Mouse (Mus musculus): ENCODE results near the gene Cdkn2c. TPM values are rescaled to one million over a fixed set of nuclear protein-coding genes. Genes with fewer than 3 reads are reported as not detected.
A peak's percentile ranks its signal among the peaks of the same experiment; 100 is the strongest.

Cdkn2c gene
- polyA plus RNA-seq, 1 experiment from 2014 or later = 6.0 TPM

DNA sequence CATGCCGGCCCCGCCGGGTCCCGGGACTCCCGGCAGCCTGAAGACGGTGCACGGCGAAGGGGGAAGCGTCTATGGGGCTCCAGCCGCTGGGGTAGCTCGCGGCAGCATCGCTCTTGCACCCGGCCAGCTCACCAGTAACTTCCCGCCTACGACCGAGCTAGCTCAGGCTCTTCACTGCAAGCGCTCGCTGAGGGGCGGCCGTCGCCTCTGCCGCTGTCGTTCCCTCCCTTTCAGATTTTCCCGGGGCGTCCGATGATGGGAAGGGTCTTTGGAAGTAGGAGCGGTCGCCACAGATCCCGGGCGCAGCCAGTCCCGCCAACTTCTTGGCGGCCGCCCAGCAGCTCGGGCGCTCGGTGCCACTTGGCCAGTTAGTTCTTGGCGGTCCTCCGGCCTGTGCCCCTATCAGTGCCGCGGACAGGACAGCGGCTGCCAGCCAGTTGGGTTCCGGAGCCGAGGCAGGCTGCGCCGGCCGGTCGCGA lies 968 bp downstream of the Cdkn2c start:
- Histone ChIP-seq H3K4me3 (ENCODE audit: low read depth, low read length) (peak overlapping the region; percentile 84), H3K27ac (ENCODE audit: low read length) (peak overlapping the region; percentile 99), H3K36me3 (ENCODE audit: insufficient read depth, low read length) (no peaks in the 10 kb centered on the region), H3K9ac (replicated peaks; ENCODE audit: low read depth) (peak overlapping the region; percentile 95), H3K4me2 (replicated peaks; ENCODE audit: low read depth, low read length) (peak overlapping the region; percentile 99), H3K27me3 (replicated peaks; ENCODE audit: insufficient read depth, low read length) (peaks cover 4% of the 10 kb centered on the region; the same call in 1 of the 2 replicates), H3K9me3 (ENCODE audit: low read length) (no peaks in the 10 kb centered on the region), H3K4me1 (ENCODE audit: insufficient read depth, low read depth, low read length) (no peaks in the 10 kb centered on the region)
- peak; percentile 35 for ATAC-seq
- TF ChIP-seq CTCF (IDR thresholded peaks at IDR 0.05) (no peak), EP300 (IDR thresholded peaks at IDR 0.05) (no peak)
- peak; percentile 65 for DNase-seq (ENCODE audit: low spot score)
- 1% methylated on average over 41 of the region's 49 CpGs for WGBS

GRCm38 (mm10) chr4:109665101-109665981 lies 1.6 kb downstream of the Cdkn2c start:
- DNase-seq (ENCODE audit: low spot score) (peak; percentile 77), ATAC-seq (peak; percentile 19; the same call in 1 of the 2 replicates)
- peak overlapping the region; percentile 99; the same call in 1 of the 2 replicates for H3K27ac ChIP-seq (ENCODE audit: low read length)
- H3K9ac ChIP-seq (replicated peaks; ENCODE audit: low read depth) = peak overlapping the region; percentile 95
- peak overlapping the region; percentile 84 for H3K4me3 ChIP-seq (ENCODE audit: low read depth, low read length)
- under 1% methylated on average over 49 of the region's 49 CpGs for WGBS
- no peaks in the 10 kb centered on the region for H3K4me1 ChIP-seq (ENCODE audit: insufficient read depth, low read depth, low read length)
- TF ChIP-seq EP300 (IDR thresholded peaks at IDR 0.05) = no peak
- TF ChIP-seq CTCF (IDR thresholded peaks at IDR 0.05) = no peak
- peaks cover 4% of the 10 kb centered on the region; the same call in 1 of the 2 replicates for H3K27me3 ChIP-seq (replicated peaks; ENCODE audit: insufficient read depth, low read length)
- no peaks in the 10 kb centered on the region for H3K9me3 ChIP-seq (ENCODE audit: low read length)
- no peaks in the 10 kb centered on the region for H3K36me3 ChIP-seq (ENCODE audit: insufficient read depth, low read length)
- peak overlapping the region; percentile 99 for H3K4me2 ChIP-seq (replicated peaks; ENCODE audit: low read depth, low read length)

DNA sequence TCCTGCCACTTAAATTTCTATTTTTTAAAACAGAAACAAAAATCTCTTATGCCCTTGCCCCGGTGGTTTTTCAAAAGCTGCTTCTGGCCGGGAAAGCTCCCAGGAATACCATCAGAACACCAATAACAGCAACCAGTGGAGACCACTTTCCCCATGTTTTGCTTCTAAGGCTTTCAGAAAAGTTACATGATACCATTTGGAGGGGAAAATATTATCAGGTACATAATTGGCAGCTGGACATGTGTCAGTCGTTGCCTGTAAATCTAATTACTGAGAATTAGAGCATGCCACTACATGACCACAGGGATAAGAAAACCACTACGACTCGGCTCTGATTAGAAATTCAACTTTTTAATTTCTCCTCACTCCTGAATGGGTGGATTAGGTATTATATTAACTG lies 2.9 kb downstream of the Cdkn2c start:
- Histone ChIP-seq H3K36me3 (ENCODE audit: insufficient read depth, low read length) (no peaks in the 10 kb centered on the region), H3K4me3 (ENCODE audit: low read depth, low read length) (peak overlapping the region; percentile 84; the same call in 1 of the 2 replicates), H3K4me2 (replicated peaks; ENCODE audit: low read depth, low read length) (peak overlapping the region; percentile 99), H3K9ac (replicated peaks; ENCODE audit: low read depth) (no peak overlapping the region), H3K9me3 (ENCODE audit: low read length) (no peaks in the 10 kb centered on the region), H3K27ac (ENCODE audit: low read length) (no peak overlapping the region), H3K4me1 (ENCODE audit: insufficient read depth, low read depth, low read length) (no peaks in the 10 kb centered on the region), H3K27me3 (replicated peaks; ENCODE audit: insufficient read depth, low read length) (peaks cover 4% of the 10 kb centered on the region; the same call in 1 of the 2 replicates)
- no peak for ATAC-seq
- 42% methylated on average over 5 of the region's 5 CpGs for WGBS
- no peak for DNase-seq (ENCODE audit: low spot score)
- no peak for TF ChIP-seq EP300 (IDR thresholded peaks at IDR 0.05)
- TF ChIP-seq CTCF (IDR thresholded peaks at IDR 0.05) = no peak

DNA sequence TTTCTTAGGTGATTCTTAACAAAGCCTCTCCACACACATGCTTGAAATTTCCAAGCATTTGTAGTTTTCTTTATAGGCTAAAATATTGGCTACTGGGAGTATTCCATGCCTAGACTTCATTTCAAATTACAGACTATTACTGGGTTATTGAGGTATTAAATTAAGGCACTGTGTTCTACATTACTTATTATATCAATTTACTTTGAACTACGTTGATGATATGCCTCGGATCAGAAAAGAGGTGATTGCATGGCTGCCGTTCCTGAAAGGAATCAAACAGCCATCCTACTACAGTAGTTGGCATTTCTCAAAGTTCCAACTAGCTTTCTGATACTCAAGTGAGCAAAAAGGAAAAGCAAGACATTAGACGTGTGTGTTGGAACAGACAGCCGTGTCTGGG lies 4.7 kb downstream of the Cdkn2c start:
- peaks cover 12% of the 10 kb centered on the region; the same call in 1 of the 2 replicates for H3K27me3 ChIP-seq (replicated peaks; ENCODE audit: insufficient read depth, low read length)
- no peak overlapping the region for H3K27ac ChIP-seq (ENCODE audit: low read length)
- no peaks in the 10 kb centered on the region for H3K36me3 ChIP-seq (ENCODE audit: insufficient read depth, low read length)
- DNase-seq (ENCODE audit: low spot score) = no peak
- no peak overlapping the region for H3K4me3 ChIP-seq (ENCODE audit: low read depth, low read length)
- WGBS = 66% methylated on average over 5 of the region's 5 CpGs
- no peak overlapping the region for H3K4me2 ChIP-seq (replicated peaks; ENCODE audit: low read depth, low read length)
- H3K9ac ChIP-seq (replicated peaks; ENCODE audit: low read depth) = no peak overlapping the region
- TF ChIP-seq EP300 (IDR thresholded peaks at IDR 0.05) (no peak), CTCF (IDR thresholded peaks at IDR 0.05) (no peak)
- no peaks in the 10 kb centered on the region for H3K4me1 ChIP-seq (ENCODE audit: insufficient read depth, low read depth, low read length)
- ATAC-seq = no peak
- H3K9me3 ChIP-seq (ENCODE audit: low read length) = no peaks in the 10 kb centered on the region

DNA sequence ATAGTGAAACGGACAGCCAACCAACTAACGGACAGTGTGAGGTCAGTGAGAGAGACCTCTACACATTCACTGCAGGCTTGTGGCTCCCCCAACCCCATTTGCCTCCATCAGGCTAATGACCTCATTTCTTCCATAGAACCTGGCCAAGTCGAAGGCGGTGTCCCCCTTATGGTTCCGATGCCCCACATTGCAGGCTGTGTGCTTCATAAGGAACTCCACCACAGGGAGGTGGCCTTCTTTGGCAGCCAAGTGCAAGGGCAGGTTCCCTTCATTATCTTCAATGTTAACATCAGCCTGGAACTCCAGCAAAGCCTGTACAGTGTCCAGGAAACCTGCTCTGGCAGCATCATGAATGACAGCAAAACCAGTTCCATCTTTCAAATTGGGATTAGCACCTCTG lies 5.8 kb downstream of the Cdkn2c start:
- H3K9me3 ChIP-seq (ENCODE audit: low read length) = no peaks in the 10 kb centered on the region
- ATAC-seq (no peak), DNase-seq (ENCODE audit: low spot score) (no peak)
- peaks cover 3% of the 10 kb centered on the region; the same call in 1 of the 2 replicates for H3K4me1 ChIP-seq (ENCODE audit: insufficient read depth, low read depth, low read length)
- no peak overlapping the region for H3K27ac ChIP-seq (ENCODE audit: low read length)
- no peak for TF ChIP-seq CTCF (IDR thresholded peaks at IDR 0.05)
- TF ChIP-seq EP300 (IDR thresholded peaks at IDR 0.05) = no peak
- no peak overlapping the region for H3K9ac ChIP-seq (replicated peaks; ENCODE audit: low read depth)
- H3K4me3 ChIP-seq (ENCODE audit: low read depth, low read length) = no peak overlapping the region
- no peak overlapping the region for H3K4me2 ChIP-seq (replicated peaks; ENCODE audit: low read depth, low read length)
- peaks cover 15% of the 10 kb centered on the region; the same call in 1 of the 2 replicates for H3K27me3 ChIP-seq (replicated peaks; ENCODE audit: insufficient read depth, low read length)
- WGBS = 67% methylated on average over 5 of the region's 5 CpGs
- no peaks in the 10 kb centered on the region for H3K36me3 ChIP-seq (ENCODE audit: insufficient read depth, low read length)

DNA sequence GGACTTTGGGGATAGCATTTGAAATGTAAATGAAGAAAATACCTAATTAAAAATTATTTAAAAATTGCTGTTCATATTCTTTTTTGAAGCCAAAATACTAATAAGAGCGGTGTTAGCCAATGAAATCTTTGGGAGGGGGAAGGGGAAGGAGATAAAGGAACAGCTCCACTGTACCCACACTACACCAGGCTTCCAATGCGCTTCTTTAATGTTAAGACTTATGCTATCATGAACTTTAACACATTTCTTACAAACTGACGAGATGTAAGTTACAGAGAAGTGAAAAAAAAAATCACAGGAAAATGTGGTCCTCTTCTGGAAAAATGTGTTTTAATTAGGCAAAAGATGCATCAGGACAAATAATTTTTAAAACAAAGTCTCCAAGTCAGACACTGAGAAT lies 6.4 kb downstream of the Cdkn2c start:
- Histone ChIP-seq H3K9me3 (ENCODE audit: low read length) (no peaks in the 10 kb centered on the region), H3K4me3 (ENCODE audit: low read depth, low read length) (no peak overlapping the region), H3K36me3 (ENCODE audit: insufficient read depth, low read length) (no peaks in the 10 kb centered on the region), H3K27ac (ENCODE audit: low read length) (no peak overlapping the region), H3K4me1 (ENCODE audit: insufficient read depth, low read depth, low read length) (peaks cover 3% of the 10 kb centered on the region; the same call in 1 of the 2 replicates), H3K9ac (replicated peaks; ENCODE audit: low read depth) (no peak overlapping the region), H3K27me3 (replicated peaks; ENCODE audit: insufficient read depth, low read length) (peaks cover 15% of the 10 kb centered on the region; the same call in 1 of the 2 replicates), H3K4me2 (replicated peaks; ENCODE audit: low read depth, low read length) (no peak overlapping the region)
- DNase-seq (ENCODE audit: low spot score) (no peak), ATAC-seq (no peak)
- no peak for TF ChIP-seq CTCF (IDR thresholded peaks at IDR 0.05)
- TF ChIP-seq EP300 (IDR thresholded peaks at IDR 0.05) = no peak
- 83% methylated on average over 3 of the region's 3 CpGs for WGBS
